Mouse (Mus musculus) gastrocnemius, postnatal 14 days (tissue): ENCODE results near the gene Sumo1. TPM values are rescaled to one million over a fixed set of nuclear protein-coding genes. Genes with fewer than 3 reads are reported as not detected.

ENCODE experiments used
- DNase-seq: peaks from one replicate; pipeline ENCODE4 v3.0.0; 2021; ENCODE audit warnings: mixed read lengths
- intact Hi-C: fragments of 180-260 bp; cut with DNase I; formaldehyde crosslinking; loops from one replicate; pipeline ENCODE4 v1.15.1; 2025; ENCODE audit warnings: low total_unique reads
- total RNA-seq, 2 experiments: library from RNA; stranded (reverse); gene quantifications; 2 replicates each; pipeline ENCODE4 v1.2.3; 2021

Gene Sumo1
- total RNA-seq, 2 experiments from 2014 or later, result 54.3 to 61.5 TPM

GRCm38 (mm10) chr1:59569301-59569700, 101.3 kb downstream of the Sumo1 start:
- intact Hi-C loops, result no loop called here
- DNase-seq, result no peak

DNA sequence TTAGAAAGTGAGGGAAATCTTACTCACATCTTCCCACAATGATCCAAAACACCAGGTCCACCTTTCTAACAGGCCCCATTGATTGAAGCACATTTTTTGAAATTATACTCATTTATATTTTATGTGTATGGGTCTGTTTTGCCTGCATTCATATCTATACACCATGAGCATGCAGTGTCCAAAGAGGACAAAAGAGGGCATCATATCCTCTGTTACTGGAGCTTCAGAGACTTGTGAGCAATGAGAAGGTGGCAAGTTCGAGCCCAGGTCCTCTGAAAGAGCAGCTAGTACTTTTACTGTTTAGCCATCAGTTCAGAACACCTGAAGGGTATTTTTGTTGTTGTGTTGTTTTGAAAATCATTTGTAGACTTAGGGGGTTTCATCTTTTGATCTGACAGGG, 102.4 kb downstream of the Sumo1 start:
- intact Hi-C loops, result no loop called here
- DNase-seq, result no peak

DNA sequence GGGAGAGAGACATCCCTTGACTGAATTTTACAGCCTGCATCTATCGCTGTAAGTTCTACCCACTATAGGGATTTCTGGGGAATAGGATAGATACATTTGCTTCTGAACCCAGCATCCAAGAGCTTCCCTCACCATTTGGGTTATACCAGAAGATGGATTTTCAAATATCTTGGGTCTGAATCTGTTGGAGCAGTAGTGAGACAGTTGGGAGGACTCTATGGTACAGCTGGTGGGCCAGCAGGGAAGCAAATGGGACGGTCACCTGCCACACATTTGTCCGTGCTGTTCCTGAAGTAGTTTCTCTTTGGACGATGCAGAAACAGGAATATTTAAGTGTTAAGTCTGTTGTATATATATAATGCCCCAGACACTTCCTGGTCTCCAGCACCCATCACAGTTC, 103.1 kb downstream of the Sumo1 start:
- DNase-seq, result no peak
- intact Hi-C loops, result no loop called here

GRCm38 (mm10) chr1:59566926-59567325, 103.7 kb downstream of the Sumo1 start:
- DNase-seq, result no peak
- intact Hi-C loops, result no loop called here

- intact Hi-C loops, result no loop called here
- DNase-seq, result no peak
Measured at GRCm38 (mm10) chr1:59566281-59566680, 104.4 kb downstream of the Sumo1 start.

GRCm38 (mm10) chr1:59565804-59566203, 104.8 kb downstream of the Sumo1 start:
- DNase-seq, result no peak
- intact Hi-C loops, result no loop called here

GRCm38 (mm10) chr1:59563581-59563980, 107.1 kb downstream of the Sumo1 start:
- intact Hi-C loops, result no loop called here

DNA sequence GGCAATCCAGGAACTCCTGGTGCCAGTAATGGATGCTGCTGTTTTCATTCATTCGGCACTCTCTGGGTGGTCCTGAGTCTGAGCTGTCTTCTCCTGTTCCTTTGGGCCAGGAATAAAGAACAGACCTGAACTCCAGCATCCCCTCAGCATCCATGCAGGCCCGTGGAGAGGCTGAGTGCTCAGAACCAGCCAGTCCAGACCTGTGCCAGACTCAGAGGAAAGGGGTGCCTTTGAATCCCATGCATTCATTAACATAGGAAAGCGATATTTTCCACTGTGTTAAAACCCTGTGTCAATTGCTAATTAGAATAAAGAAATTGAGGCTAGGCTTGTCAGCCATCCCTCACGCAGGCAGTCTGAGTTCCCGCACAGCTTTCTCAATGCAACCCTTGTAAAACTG, 116.9 kb downstream of the Sumo1 start:
- intact Hi-C loops, result no loop called here
- DNase-seq, result no peak

More at GRCm38 (mm10) chr1:59563581-59563980, 107.1 kb downstream of the Sumo1 start:
- DNase-seq, result no peak

- no peak for DNase-seq
- intact Hi-C loops, result no loop called here
Measured at GRCm38 (mm10) chr1:59550996-59551395, 119.6 kb downstream of the Sumo1 start.

DNA sequence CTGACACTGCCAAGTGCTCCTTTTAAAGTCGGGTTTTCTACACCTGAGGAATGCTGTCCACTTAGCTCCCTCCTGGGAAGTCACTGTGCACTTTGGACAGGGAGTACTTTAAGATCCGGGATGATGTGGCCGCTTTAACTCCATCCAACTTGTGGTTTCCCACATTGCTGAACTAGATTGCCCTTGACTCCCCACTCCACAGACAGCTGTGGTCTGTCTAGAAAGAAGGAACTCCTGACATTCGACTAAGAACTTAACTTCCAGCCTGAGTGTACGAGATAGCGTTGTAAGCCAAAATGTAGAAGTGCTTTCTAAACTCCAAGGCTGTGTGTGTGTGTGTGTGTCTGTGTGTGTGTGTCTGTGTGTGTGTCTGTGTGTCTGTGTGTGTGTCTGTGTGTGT, 120.4 kb downstream of the Sumo1 start:
- DNase-seq, result no peak
- intact Hi-C loops, result no loop called here

DNA sequence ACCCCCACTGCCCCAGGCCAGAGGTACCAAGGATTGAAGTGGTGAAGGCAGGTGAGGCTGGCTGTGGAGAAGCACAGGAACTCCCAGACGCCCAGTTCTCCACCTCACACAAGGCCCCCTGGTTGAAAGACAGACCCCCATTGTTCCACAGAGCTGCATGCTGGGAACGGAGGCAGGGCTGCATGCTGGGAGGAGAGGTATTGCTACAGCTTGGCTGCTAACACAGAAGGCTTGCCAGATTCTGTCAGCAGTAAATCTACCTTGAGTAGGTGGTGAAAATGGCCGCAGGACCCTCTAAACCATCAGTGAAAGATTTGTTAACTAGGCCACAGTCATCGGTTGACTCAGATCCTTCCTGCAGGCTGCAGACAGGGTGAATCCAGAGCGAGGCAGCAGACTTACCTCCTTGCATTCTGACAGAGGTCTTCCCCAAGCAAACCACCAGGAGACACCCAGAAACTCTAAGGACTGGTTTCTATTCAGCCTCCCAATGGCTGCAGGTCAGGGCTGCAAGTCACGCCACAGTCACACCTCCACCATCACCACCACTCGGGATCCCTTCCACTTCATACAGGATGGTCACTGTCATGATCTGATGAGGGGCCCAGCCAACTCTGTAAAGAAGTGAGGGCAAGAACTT, 121.5 kb downstream of the Sumo1 start:
- intact Hi-C loops, result no loop called here
- no peak for DNase-seq

- no peak for DNase-seq
- intact Hi-C loops, result no loop called here
Measured at GRCm38 (mm10) chr1:59548486-59548885, 122.1 kb downstream of the Sumo1 start.

- no peak for DNase-seq
- intact Hi-C loops, result no loop called here
Measured at GRCm38 (mm10) chr1:59543911-59544310, 126.7 kb downstream of the Sumo1 start.

DNA sequence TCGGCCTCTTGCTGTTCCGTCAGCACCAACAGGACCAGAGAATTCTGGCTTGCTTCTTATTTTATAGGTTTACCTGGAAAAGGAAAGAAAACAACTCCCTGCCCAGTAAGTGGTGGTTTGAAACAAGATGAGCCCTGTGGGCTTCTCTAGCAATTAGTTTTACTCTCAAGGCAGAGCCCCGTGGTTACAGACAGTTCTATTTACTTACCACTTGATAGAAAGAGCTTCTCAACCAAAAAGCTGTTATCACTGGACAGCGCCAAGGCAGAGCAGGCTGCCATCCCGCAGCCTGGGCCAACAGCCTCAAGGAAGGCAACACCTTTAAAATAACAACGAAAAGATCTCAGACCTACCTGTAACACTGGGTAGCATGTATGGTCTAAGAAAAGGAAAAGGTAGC, 128.4 kb downstream of the Sumo1 start:
- no peak for DNase-seq
- intact Hi-C loops, result no loop called here

- intact Hi-C loops, result no loop called here
- no peak for DNase-seq
Measured at GRCm38 (mm10) chr1:59541271-59542020, 129.2 kb downstream of the Sumo1 start.

- intact Hi-C loops, result no loop called here
- DNase-seq, result no peak
Measured at GRCm38 (mm10) chr1:59540537-59541148, 130.0 kb downstream of the Sumo1 start.

DNA sequence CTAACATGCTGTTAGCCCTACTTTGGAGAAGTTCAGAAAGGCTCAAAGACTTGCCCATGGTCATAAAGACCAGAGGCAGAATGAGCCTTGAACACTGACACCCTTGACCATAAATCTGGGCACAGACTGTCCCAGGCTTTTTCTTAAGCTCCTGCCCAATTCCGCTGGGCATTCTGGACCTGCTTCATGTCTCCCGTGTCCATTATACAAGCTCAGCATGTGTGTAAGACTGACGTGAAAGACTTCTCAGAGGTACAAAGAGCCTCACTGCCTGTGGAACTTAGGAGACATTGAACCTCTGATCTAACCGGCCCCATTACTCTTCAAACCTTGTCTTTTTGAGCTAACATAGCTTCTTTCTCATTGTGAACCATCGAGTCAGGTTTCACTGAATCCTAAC, 132.3 kb downstream of the Sumo1 start:
- intact Hi-C loops, result no loop called here
- no peak for DNase-seq
